Mouse (Mus musculus) limb, embryonic 15.5 days (tissue): ENCODE measurements at regions not wholly inside any gene's neighbourhood (a gene's known extent, or its start where the extent isn't known, plus 50 kb on each side); places are given as distances from the start of the nearest gene placed in this dataset.

Experiments used
- ATAC-seq: fragments of 200-750 bp; cut with Nextera tagmentation; 2 replicates; pipeline ENCODE4 v1.8.0; 2017; ENCODE audit warnings: low read depth, moderate TSS enrichment; ENCODE audit not compliant: insufficient number of reproducible peaks, low FRiP score, low TSS enrichment
- H3K27ac ChIP-seq: fragments of 300-500 bp; sonication (generic); 2 replicates; pipeline ENCODE4 v1.5.1; 2015; ENCODE audit warnings: moderate library complexity, mild to moderate bottlenecking, inconsistent platforms
- H3K27me3 ChIP-seq: fragments of 300-500 bp; sonication (generic); 2 replicates; pipeline ENCODE4 v1.6.1; 2015; ENCODE audit warnings: inconsistent platforms
- H3K36me3 ChIP-seq: fragments of 300-500 bp; sonication (generic); 2 replicates; pipeline ENCODE4 v1.6.1; 2015; ENCODE audit warnings: inconsistent platforms
- H3K4me1 ChIP-seq: fragments of 300-500 bp; sonication (generic); 2 replicates; pipeline ENCODE4 v1.6.1; 2015; ENCODE audit warnings: inconsistent platforms
- H3K4me2 ChIP-seq: fragments of 300-500 bp; sonication (generic); 2 replicates; pipeline ENCODE4 v1.6.1; 2015; ENCODE audit warnings: mild to moderate bottlenecking, inconsistent platforms
- H3K4me3 ChIP-seq: fragments of 300-500 bp; sonication (generic); 2 replicates; pipeline ENCODE4 v1.5.1; 2015; ENCODE audit warnings: mild to moderate bottlenecking, inconsistent platforms
- H3K9ac ChIP-seq: fragments of 300-500 bp; sonication (generic); 2 replicates; pipeline ENCODE4 v1.6.1; 2015; ENCODE audit warnings: inconsistent platforms
- H3K9me3 ChIP-seq: fragments of 300-500 bp; sonication (generic); 2 replicates; pipeline ENCODE4 v1.6.1; 2016; ENCODE audit warnings: inconsistent platforms
- WGBS: fragments of 180-500 bp; shearing (Covaris S2); methylation state at CpG from one replicate; pipeline ENCODE4 v1.1.7; 2015; 5-methylcytosine and 5-hydroxymethylcytosine counted together

- Histone ChIP-seq H3K9ac (no peak overlapping the region), H3K4me1 (peaks cover 3% of the 10 kb centered on the region; the same call in 1 of the 2 replicates), H3K27ac (peak overlapping the region; percentile 47; the same call in 1 of the 2 replicates), H3K9me3 (no peaks in the 10 kb centered on the region), H3K4me3 (no peak overlapping the region), H3K27me3 (no peaks in the 10 kb centered on the region), H3K36me3 (no peaks in the 10 kb centered on the region), H3K4me2 (no peak overlapping the region)
- 53% methylated on average over 4 of the region's 4 CpGs for WGBS
- no peak for ATAC-seq
Measured at GRCm38 (mm10) chr14:47826545-47826944, 178.3 kb downstream of the Ktn1 start.

GRCm38 (mm10) chr14:47827623-47828022, 179.4 kb downstream of the Ktn1 start:
- no peaks in the 10 kb centered on the region for H3K27me3 ChIP-seq
- H3K4me1 ChIP-seq = peaks cover 3% of the 10 kb centered on the region; the same call in 1 of the 2 replicates
- no peak overlapping the region for H3K9ac ChIP-seq
- WGBS = 70% methylated on average over 2 of the region's 2 CpGs
- ATAC-seq = no peak
- no peaks in the 10 kb centered on the region for H3K9me3 ChIP-seq
- H3K4me3 ChIP-seq = no peak overlapping the region
- no peak overlapping the region for H3K4me2 ChIP-seq
- H3K27ac ChIP-seq = no peak overlapping the region
- no peaks in the 10 kb centered on the region for H3K36me3 ChIP-seq

GRCm38 (mm10) chr14:47833696-47834095, 185.4 kb downstream of the Ktn1 start:
- no peaks in the 10 kb centered on the region for H3K36me3 ChIP-seq
- no peaks in the 10 kb centered on the region for H3K27me3 ChIP-seq
- no peak overlapping the region for H3K27ac ChIP-seq
- H3K9me3 ChIP-seq = no peaks in the 10 kb centered on the region
- no peaks in the 10 kb centered on the region for H3K4me1 ChIP-seq
- 81% methylated on average over 10 of the region's 10 CpGs for WGBS
- no peak overlapping the region for H3K9ac ChIP-seq
- no peak overlapping the region for H3K4me2 ChIP-seq
- no peak for ATAC-seq
- no peak overlapping the region for H3K4me3 ChIP-seq

- Histone ChIP-seq H3K36me3 (no peaks in the 10 kb centered on the region), H3K9ac (no peak overlapping the region), H3K27ac (no peak overlapping the region), H3K4me3 (no peak overlapping the region), H3K27me3 (no peaks in the 10 kb centered on the region), H3K9me3 (no peaks in the 10 kb centered on the region), H3K4me1 (peaks cover 6% of the 10 kb centered on the region; the same call in 1 of the 2 replicates), H3K4me2 (no peak overlapping the region)
- WGBS = 63% methylated on average over 4 of the region's 4 CpGs
- ATAC-seq = no peak
Measured at GRCm38 (mm10) chr14:47835408-47835807, 187.2 kb downstream of the Ktn1 start.

- H3K9ac ChIP-seq = no peak overlapping the region
- no peak overlapping the region for H3K4me2 ChIP-seq
- H3K27ac ChIP-seq = no peak overlapping the region
- no peaks in the 10 kb centered on the region for H3K9me3 ChIP-seq
- no peak overlapping the region for H3K4me3 ChIP-seq
- no peak for ATAC-seq
- no peaks in the 10 kb centered on the region for H3K36me3 ChIP-seq
- no peaks in the 10 kb centered on the region for H3K27me3 ChIP-seq
- WGBS = 50% methylated on average over 6 of the region's 6 CpGs
- H3K4me1 ChIP-seq = peaks cover 6% of the 10 kb centered on the region; the same call in 1 of the 2 replicates
Measured at GRCm38 (mm10) chr14:47839493-47840215, 191.4 kb downstream of the Ktn1 start.

- Histone ChIP-seq H3K27me3 (no peaks in the 10 kb centered on the region), H3K4me1 (peaks cover 3% of the 10 kb centered on the region; the same call in 1 of the 2 replicates), H3K9me3 (no peaks in the 10 kb centered on the region), H3K27ac (no peak overlapping the region), H3K4me3 (no peak overlapping the region), H3K36me3 (no peaks in the 10 kb centered on the region), H3K4me2 (no peak overlapping the region), H3K9ac (no peak overlapping the region)
- ATAC-seq = no peak
- 76% methylated on average over 1 of the region's 1 CpGs for WGBS
Measured at GRCm38 (mm10) chr14:47844366-47844765, 196.1 kb downstream of the Ktn1 start.

- 44% methylated on average over 4 of the region's 4 CpGs for WGBS
Measured at GRCm38 (mm10) chr14:47848861-47849260, 200.6 kb downstream of the Ktn1 start.

GRCm38 (mm10) chr14:47856280-47856765, 208.1 kb downstream of the Ktn1 start:
- H3K4me3 ChIP-seq = no peak overlapping the region
- no peak overlapping the region for H3K4me2 ChIP-seq
- no peaks in the 10 kb centered on the region for H3K27me3 ChIP-seq
- H3K9me3 ChIP-seq = no peaks in the 10 kb centered on the region
- no peak for ATAC-seq
- H3K9ac ChIP-seq = no peak overlapping the region
- 75% methylated on average over 7 of the region's 7 CpGs for WGBS
- H3K27ac ChIP-seq = no peak overlapping the region
- H3K36me3 ChIP-seq = no peaks in the 10 kb centered on the region
- no peaks in the 10 kb centered on the region for H3K4me1 ChIP-seq

More at GRCm38 (mm10) chr14:47848861-47849260, 200.6 kb downstream of the Ktn1 start:
- ATAC-seq = no peak
- Histone ChIP-seq H3K9ac (no peak overlapping the region), H3K9me3 (no peaks in the 10 kb centered on the region), H3K4me1 (no peaks in the 10 kb centered on the region), H3K27me3 (no peaks in the 10 kb centered on the region), H3K36me3 (no peaks in the 10 kb centered on the region), H3K27ac (no peak overlapping the region), H3K4me2 (no peak overlapping the region), H3K4me3 (no peak overlapping the region)

GRCm38 (mm10) chr14:47857271-47857670, 209.0 kb downstream of the Ktn1 start:
- no peak for ATAC-seq
- WGBS = 81% methylated on average over 4 of the region's 4 CpGs
- H3K9me3 ChIP-seq = no peaks in the 10 kb centered on the region
- H3K4me3 ChIP-seq = no peak overlapping the region
- H3K36me3 ChIP-seq = no peaks in the 10 kb centered on the region
- H3K27ac ChIP-seq = no peak overlapping the region
- no peaks in the 10 kb centered on the region for H3K4me1 ChIP-seq
- no peak overlapping the region for H3K9ac ChIP-seq
- no peaks in the 10 kb centered on the region for H3K27me3 ChIP-seq
- no peak overlapping the region for H3K4me2 ChIP-seq

GRCm38 (mm10) chr14:47857731-47858556, 209.7 kb downstream of the Ktn1 start:
- Histone ChIP-seq H3K4me2 (no peak overlapping the region), H3K4me3 (no peak overlapping the region), H3K9me3 (no peaks in the 10 kb centered on the region), H3K36me3 (no peaks in the 10 kb centered on the region), H3K9ac (no peak overlapping the region), H3K27me3 (no peaks in the 10 kb centered on the region), H3K27ac (no peak overlapping the region; the same call in 1 of the 2 replicates), H3K4me1 (peaks cover under 1% of the 10 kb centered on the region)
- WGBS = 69% methylated on average over 16 of the region's 16 CpGs
- ATAC-seq = no peak

GRCm38 (mm10) chr14:47862556-47862955, 214.3 kb downstream of the Ktn1 start:
- Histone ChIP-seq H3K27me3 (no peaks in the 10 kb centered on the region), H3K27ac (no peak overlapping the region)
- 48% methylated on average over 1 of the region's 1 CpGs for WGBS

GRCm38 (mm10) chr14:47863067-47863466, 214.8 kb downstream of the Ktn1 start:
- no peaks in the 10 kb centered on the region for H3K27me3 ChIP-seq
- H3K9me3 ChIP-seq = no peaks in the 10 kb centered on the region
- H3K4me2 ChIP-seq = no peak overlapping the region
- H3K4me1 ChIP-seq = peaks cover 5% of the 10 kb centered on the region
- H3K27ac ChIP-seq = no peak overlapping the region
- 0 out of 2 replicates have a peak, but pooled peaks have one; percentile 48 for ATAC-seq
- H3K4me3 ChIP-seq = no peak overlapping the region
- no peak overlapping the region for H3K9ac ChIP-seq
- WGBS = 11% methylated on average over 5 of the region's 5 CpGs
- no peaks in the 10 kb centered on the region for H3K36me3 ChIP-seq

More at GRCm38 (mm10) chr14:47862556-47862955, 214.3 kb downstream of the Ktn1 start:
- no peak for ATAC-seq
- peaks cover 5% of the 10 kb centered on the region for H3K4me1 ChIP-seq
- no peak overlapping the region for H3K4me2 ChIP-seq
- H3K4me3 ChIP-seq = no peak overlapping the region
- no peak overlapping the region for H3K9ac ChIP-seq
- H3K9me3 ChIP-seq = no peaks in the 10 kb centered on the region
- H3K36me3 ChIP-seq = no peaks in the 10 kb centered on the region
